28 mouse cellular contexts compared by ENCODE assay signal in genomic region chr9:12784241-12785010, GRCm38 (mm10).
DNase-seq lines count a peak whose midpoint lies in the region; ATAC-seq and TF ChIP-seq lines count a peak whose summit lies in the region.
"Had no signal": no experiment of that assay in that cellular context is flagged by ENCODE, and none has a peak within 500 bp of the region (broad histone marks: within the 10 kb centered on the region; RNA-seq: fewer than 3 reads in every experiment).

No protein-coding gene starts in this region.

- H3K4me3 ChIP-seq in kidney, embryonic 14.5 days (ENCODE audit: low read length) = no peak overlapping the region
- H3K4me3 ChIP-seq in intestine, embryonic 16.5 days (ENCODE audit: low read length) = no peak overlapping the region
- no peak overlapping the region for H3K4me3 ChIP-seq in small intestine, adult 2 months (ENCODE audit: low read depth, low read length)
- H3K4me3 ChIP-seq: embryonic facial prominence, embryonic 10.5 days; embryonic facial prominence, embryonic 13.5 days; erythroblast, embryonic 14.5 days; forebrain, embryonic 12.5 days; forebrain, embryonic 15.5 days; heart, adult 2 months; hindbrain, embryonic 12.5 days; hindbrain, embryonic 15.5 days had no signal

- H3K27me3 ChIP-seq in kidney, embryonic 14.5 days (ENCODE audit: control insufficient read depth, insufficient read depth, low read length) = no peaks in the 10 kb centered on the region
- no peaks in the 10 kb centered on the region for H3K27me3 ChIP-seq in intestine, embryonic 16.5 days (replicated peaks; ENCODE audit: control insufficient read depth, insufficient read depth, low read length)
- H3K27me3 ChIP-seq in small intestine, adult 2 months (ENCODE audit: control insufficient read depth, insufficient read depth, low read length) = no peaks in the 10 kb centered on the region
- H3K27me3 ChIP-seq: CH12.LX; embryonic facial prominence, embryonic 13.5 days; forebrain, embryonic 12.5 days; forebrain, embryonic 15.5 days; hindbrain, embryonic 12.5 days; hindbrain, embryonic 15.5 days had no signal

- DNase-seq in kidney, adult 8-10 months = peak; percentile 7 to 39
- peak; percentile 3 for DNase-seq in brain, adult 2 months (ENCODE audit: low read depth, low spot score)
- no peak for DNase-seq in right cerebral cortex, postnatal 10 days (ENCODE audit: low spot score in 2 of 2)
- DNase-seq in adrenal gland, postnatal 36 days = no peak
- DNase-seq: adrenal gland, postnatal 10 days; B cell, adult 2 months; cerebellum, adult 11-12 months; cerebellum, adult 8-10 months; cerebellum, postnatal 10 days; cerebellum, postnatal 36 days; embryo, embryonic 11 days; gastrocnemius, postnatal 10 days; gastrocnemius, postnatal 36 days; heart, adult 2 months had no signal

- 90% methylated on average over 5 of the region's 5 CpGs for WGBS in kidney, embryonic 14.5 days
- WGBS in intestine, embryonic 16.5 days = 77% methylated on average over 5 of the region's 5 CpGs
- 32% methylated on average over 5 of the region's 5 CpGs for WGBS in small intestine, adult 2 months

- no peak overlapping the region for H3K27ac ChIP-seq in kidney, embryonic 14.5 days (ENCODE audit: low read depth, low read length)
- no peak overlapping the region for H3K27ac ChIP-seq in intestine, embryonic 16.5 days (ENCODE audit: low read length)
- H3K27ac ChIP-seq in small intestine, adult 2 months (ENCODE audit: insufficient read depth, low read depth, low read length) = peak overlapping the region; percentile 49
- H3K27ac ChIP-seq: embryonic facial prominence, embryonic 10.5 days; embryonic facial prominence, embryonic 13.5 days; forebrain, embryonic 12.5 days; forebrain, embryonic 15.5 days; heart, adult 2 months; hindbrain, embryonic 12.5 days; hindbrain, embryonic 15.5 days had no signal

- ATAC-seq in kidney, embryonic 14.5 days (ENCODE audit: low FRiP score, low TSS enrichment) = no peak
- peak; percentile 91 for ATAC-seq in intestine, embryonic 16.5 days
- ATAC-seq: forebrain, embryonic 15.5 days; Patski had no signal

- H3K4me2 ChIP-seq in kidney, embryonic 14.5 days (replicated peaks; ENCODE audit: low read depth, low read length) = no peak overlapping the region
- H3K4me2 ChIP-seq in intestine, embryonic 16.5 days (ENCODE audit: low read depth, low read length) = no peak overlapping the region
- H3K4me2 ChIP-seq: embryonic facial prominence, embryonic 13.5 days; forebrain, embryonic 12.5 days; forebrain, embryonic 15.5 days; heart, embryonic 11.5 days; hindbrain, embryonic 12.5 days; hindbrain, embryonic 15.5 days had no signal

- H3K36me3 ChIP-seq in kidney, embryonic 14.5 days (ENCODE audit: control insufficient read depth, insufficient read depth, low read length) = no peaks in the 10 kb centered on the region
- H3K36me3 ChIP-seq in intestine, embryonic 16.5 days (ENCODE audit: control insufficient read depth, insufficient read depth, low read length) = no peaks in the 10 kb centered on the region
- no peaks in the 10 kb centered on the region for H3K36me3 ChIP-seq in small intestine, adult 2 months (ENCODE audit: control insufficient read depth, insufficient read depth, low read length)
- H3K36me3 ChIP-seq: embryonic facial prominence, embryonic 10.5 days; embryonic facial prominence, embryonic 13.5 days; forebrain, embryonic 12.5 days; forebrain, embryonic 15.5 days; G1E; hindbrain, embryonic 12.5 days; hindbrain, embryonic 15.5 days had no signal

- TF ChIP-seq CTCF in small intestine, adult 2 months (IDR thresholded peaks at IDR 0.05; ENCODE audit: extremely low read depth, insufficient read length, insufficient replicate concordance, low read depth, low read length) = no peak

- H3K9me3 ChIP-seq in kidney, embryonic 14.5 days (ENCODE audit: control insufficient read depth, low read length) = no peaks in the 10 kb centered on the region
- H3K9me3 ChIP-seq in intestine, embryonic 16.5 days (ENCODE audit: control insufficient read depth, low read length) = no peaks in the 10 kb centered on the region
- H3K9me3 ChIP-seq: embryonic facial prominence, embryonic 10.5 days; embryonic facial prominence, embryonic 13.5 days; forebrain, embryonic 12.5 days; forebrain, embryonic 15.5 days; G1E; hindbrain, embryonic 12.5 days; hindbrain, embryonic 15.5 days had no signal

- no peak for TF ChIP-seq POLR2A in small intestine, adult 2 months (IDR thresholded peaks at IDR 0.05; ENCODE audit: low read depth, low read length)

- no peaks in the 10 kb centered on the region for H3K4me1 ChIP-seq in kidney, embryonic 14.5 days (ENCODE audit: control insufficient read depth, insufficient read depth, low read length)
- H3K4me1 ChIP-seq in intestine, embryonic 16.5 days (ENCODE audit: control insufficient read depth, insufficient read depth, low read length) = no peaks in the 10 kb centered on the region
- peaks cover 3% of the 10 kb centered on the region for H3K4me1 ChIP-seq in small intestine, adult 2 months (ENCODE audit: control insufficient read depth, insufficient read depth, insufficient read length, low read length)
- H3K4me1 ChIP-seq: embryonic facial prominence, embryonic 10.5 days; embryonic facial prominence, embryonic 13.5 days; forebrain, embryonic 12.5 days; forebrain, embryonic 15.5 days; hindbrain, embryonic 12.5 days; hindbrain, embryonic 15.5 days had no signal

- H3K9ac ChIP-seq in kidney, embryonic 14.5 days (ENCODE audit: low read depth, low read length) = no peak overlapping the region
- H3K9ac ChIP-seq in intestine, embryonic 16.5 days (ENCODE audit: low read depth, low read length) = no peak overlapping the region
- H3K9ac ChIP-seq: embryonic facial prominence, embryonic 13.5 days; forebrain, embryonic 12.5 days; forebrain, embryonic 15.5 days; hindbrain, embryonic 12.5 days; hindbrain, embryonic 15.5 days had no signal

Comparison
In these comparisons a context has a peak if more than half of its experiments do, and no peak if none do; other contexts are left out.
1. DNase-seq: peak in kidney, adult 8-10 months (2 of 2) and brain, adult 2 months (single experiment); none in right cerebral cortex, postnatal 10 days (0 of 2) and adrenal gland, postnatal 36 days (0 of 2).